Mouse (Mus musculus): Measurements from ENCODE around the gene Plin4. TPM values are rescaled to one million over a fixed set of nuclear protein-coding genes. Genes with fewer than 3 reads are reported as not detected.

The Plin4 gene
- total and polyA plus RNA-seq, 3 experiments, result 92.6 to 121 (median 100) TPM

- DNase-seq, result no peak
Observed at GRCm38 (mm10) chr17:56057381-56058120, 52.1 kb downstream of the Plin4 start.

- DNase-seq, result no peak
Observed at GRCm38 (mm10) chr17:56055945-56056678, 53.5 kb downstream of the Plin4 start.

GRCm38 (mm10) chr17:56054938-56055337, 54.7 kb downstream of the Plin4 start:
- DNase-seq, result no peak

GRCm38 (mm10) chr17:56051369-56051768, 58.2 kb downstream of the Plin4 start:
- DNase-seq, result no peak

Other genes starting within 250 kb of the Plin4 start
- 1 to 10 TPM; 5.3 to 6.4 TPM for gene Zfp119a, start 230.9 kb downstream of the Plin4 start, total RNA-seq (2021)
- not detected in 2 replicates for gene Zfp119a, start 230.9 kb downstream of the Plin4 start, polyA plus RNA-seq (2012; rRNA removed)
- gene Zfp959, start 217.7 kb downstream of the Plin4 start, total RNA-seq (2021), result 1 to 10 TPM; 5.2 to 5.6 TPM
- 0.20 and 0.28 TPM in 2 replicates for gene Zfp959, start 217.7 kb downstream of the Plin4 start, polyA plus RNA-seq (2012; rRNA removed)
- 1 to 10 TPM; 3.0 to 3.6 TPM for gene Zfp119b, start 160.3 kb downstream of the Plin4 start, total RNA-seq (2021)
- 0.07 TPM in 1 of 2 replicates, not detected in the other for gene Zfp119b, start 160.3 kb downstream of the Plin4 start, polyA plus RNA-seq (2012; rRNA removed)
- 1 to 10 TPM in 1 of 2 experiments, under 1 TPM in 1; 0.66 to 1.2 TPM for gene Ebi3, start 157.2 kb downstream of the Plin4 start, total RNA-seq (2021)
- gene Ebi3, start 157.2 kb downstream of the Plin4 start, polyA plus RNA-seq (2012; rRNA removed), result 4.7 and 5.8 TPM in 2 replicates
- 10 to 100 TPM; 16.7 to 19.1 TPM for gene Yju2, start 150.7 kb downstream of the Plin4 start, total RNA-seq (2021)
- gene Yju2, start 150.7 kb downstream of the Plin4 start, polyA plus RNA-seq (2012; rRNA removed), result 4.4 and 5.3 TPM in 2 replicates
- 1 to 10 TPM in 1 of 2 experiments, under 1 TPM in 1; 0.52 to 1.2 TPM for gene Shd, start 139.3 kb downstream of the Plin4 start, total RNA-seq (2021)
- 3.2 and 7.8 TPM in 2 replicates for gene Shd, start 139.3 kb downstream of the Plin4 start, polyA plus RNA-seq (2012; rRNA removed)
- 1 to 10 TPM; 1.0 to 2.7 TPM for gene Fsd1, start 123.3 kb downstream of the Plin4 start, total RNA-seq (2021)
- gene Fsd1, start 123.3 kb downstream of the Plin4 start, polyA plus RNA-seq (2012; rRNA removed), result 2.3 and 2.7 TPM in 2 replicates
- gene Stap2, start 104.2 kb downstream of the Plin4 start, total RNA-seq (2021), result 1 to 10 TPM; 5.6 TPM
- gene Stap2, start 104.2 kb downstream of the Plin4 start, polyA plus RNA-seq (2012; rRNA removed), result 5.2 and 8.4 TPM in 2 replicates
- 10 to 100 TPM; 87.3 to 90.5 TPM for gene Mpnd, start 104.1 kb downstream of the Plin4 start, total RNA-seq (2021)
- gene Mpnd, start 104.1 kb downstream of the Plin4 start, polyA plus RNA-seq (2012; rRNA removed), result 179 and 197 TPM in 2 replicates
- 10 to 100 TPM; 41.3 to 44.0 TPM for gene Sh3gl1, start 73.2 kb downstream of the Plin4 start, total RNA-seq (2021)
- gene Sh3gl1, start 73.2 kb downstream of the Plin4 start, polyA plus RNA-seq (2012; rRNA removed), result 66.4 and 70.6 TPM in 2 replicates
- gene Chaf1a, start 69.4 kb downstream of the Plin4 start, total RNA-seq (2021), result 1 to 10 TPM; 1.6 to 2.5 TPM
- 1.5 and 2.0 TPM in 2 replicates for gene Chaf1a, start 69.4 kb downstream of the Plin4 start, polyA plus RNA-seq (2012; rRNA removed)
- 10 to 100 TPM; 83.2 to 83.8 TPM for gene Ubxn6, start 34.8 kb downstream of the Plin4 start, total RNA-seq (2021)
- gene Ubxn6, start 34.8 kb downstream of the Plin4 start, polyA plus RNA-seq (2012; rRNA removed), result 67.8 and 91.2 TPM in 2 replicates
- gene Hdgfl2, start 30.2 kb downstream of the Plin4 start, total RNA-seq (2021), result 10 to 100 TPM; 52.7 to 63.7 TPM
- gene Hdgfl2, start 30.2 kb downstream of the Plin4 start, polyA plus RNA-seq (2012; rRNA removed), result 93.5 and 97.9 TPM in 2 replicates
- gene Plin5, start 7.8 kb upstream of the Plin4 start, total RNA-seq (2021), result 10 to 100 TPM; 59.5 to 71.9 TPM
- gene Plin5, start 7.8 kb upstream of the Plin4 start, polyA plus RNA-seq (2012; rRNA removed), result 42.9 and 91.7 TPM in 2 replicates
- gene Lrg1, start 12.2 kb upstream of the Plin4 start, total RNA-seq (2021), result 10 to 100 TPM; 23.9 to 45.5 TPM
- gene Lrg1, start 12.2 kb upstream of the Plin4 start, polyA plus RNA-seq (2012; rRNA removed), result 134 and 212 TPM in 2 replicates
- gene Sema6b, start 30.5 kb upstream of the Plin4 start, total RNA-seq (2021), result 10 to 100 TPM in 1 of 2 experiments, 1 to 10 TPM in 1; 6.3 to 10.2 TPM
- gene Sema6b, start 30.5 kb upstream of the Plin4 start, polyA plus RNA-seq (2012; rRNA removed), result 32.9 and 36.5 TPM in 2 replicates
- 1 to 10 TPM; 2.0 to 2.4 TPM for gene Tnfaip8l1, start 52.7 kb upstream of the Plin4 start, total RNA-seq (2021)
- 4.2 and 6.7 TPM in 2 replicates for gene Tnfaip8l1, start 52.7 kb upstream of the Plin4 start, polyA plus RNA-seq (2012; rRNA removed)
- 10 to 100 TPM; 51.8 to 55.3 TPM for gene Mydgf, start 74.1 kb upstream of the Plin4 start, total RNA-seq (2021)
- 70.5 and 71.0 TPM in 2 replicates for gene Mydgf, start 74.1 kb upstream of the Plin4 start, polyA plus RNA-seq (2012; rRNA removed)
- gene Dpp9, start 109.1 kb upstream of the Plin4 start, total RNA-seq (2021), result 10 to 100 TPM; 37.5 to 39.7 TPM
- gene Dpp9, start 109.1 kb upstream of the Plin4 start, polyA plus RNA-seq (2012; rRNA removed), result 53.2 and 65.3 TPM in 2 replicates
- gene Fem1a, start 147.0 kb upstream of the Plin4 start, total RNA-seq (2021), result 10 to 100 TPM; 27.0 to 32.4 TPM
- gene Fem1a, start 147.0 kb upstream of the Plin4 start, polyA plus RNA-seq (2012; rRNA removed), result 44.6 and 46.9 TPM in 2 replicates
- 10 to 100 TPM; 22.7 to 29.4 TPM for gene Ticam1, start 167.0 kb upstream of the Plin4 start, total RNA-seq (2021)
- gene Ticam1, start 167.0 kb upstream of the Plin4 start, polyA plus RNA-seq (2012; rRNA removed), result 39.7 and 50.2 TPM in 2 replicates
- gene Plin3, start 183.1 kb upstream of the Plin4 start, total RNA-seq (2021), result 100 to 1,000 TPM in 1 of 2 experiments, 10 to 100 TPM in 1; 65.9 to 101 TPM
- 43.9 and 51.8 TPM in 2 replicates for gene Plin3, start 183.1 kb upstream of the Plin4 start, polyA plus RNA-seq (2012; rRNA removed)
- not detected for gene Arrdc5, start 190.5 kb upstream of the Plin4 start, total RNA-seq (2021)
- not detected in 2 replicates for gene Arrdc5, start 190.5 kb upstream of the Plin4 start, polyA plus RNA-seq (2012; rRNA removed)
- 1 to 10 TPM; 3.1 to 3.5 TPM for gene Uhrf1, start 193.5 kb upstream of the Plin4 start, total RNA-seq (2021)
- 2.7 and 3.0 TPM in 2 replicates for gene Uhrf1, start 193.5 kb upstream of the Plin4 start, polyA plus RNA-seq (2012; rRNA removed)
- 10 to 100 TPM; 37.6 to 37.8 TPM for gene Kdm4b, start 216.3 kb upstream of the Plin4 start, total RNA-seq (2021)
- gene Kdm4b, start 216.3 kb upstream of the Plin4 start, polyA plus RNA-seq (2012; rRNA removed), result 53.7 and 56.4 TPM in 2 replicates

Measured in adrenal gland, adult 2 months (tissue).